Mouse (Mus musculus) megakaryocyte, embryonic 14.5 days (primary cell): ENCODE data around the gene Dmc1.

Source experiments
- FLI1 ChIP-seq: IDR thresholded peaks from 2 replicates; pipeline ENCODE4 v1.6.1; 2012; ENCODE audit warnings: low read length, inconsistent platforms, mixed read lengths
- GATA1 ChIP-seq: IDR thresholded peaks from 3 replicates; pipeline ENCODE4 v1.6.1; 2012; ENCODE audit warnings: mixed read lengths, low read length, inconsistent platforms, borderline replicate concordance

DNA sequence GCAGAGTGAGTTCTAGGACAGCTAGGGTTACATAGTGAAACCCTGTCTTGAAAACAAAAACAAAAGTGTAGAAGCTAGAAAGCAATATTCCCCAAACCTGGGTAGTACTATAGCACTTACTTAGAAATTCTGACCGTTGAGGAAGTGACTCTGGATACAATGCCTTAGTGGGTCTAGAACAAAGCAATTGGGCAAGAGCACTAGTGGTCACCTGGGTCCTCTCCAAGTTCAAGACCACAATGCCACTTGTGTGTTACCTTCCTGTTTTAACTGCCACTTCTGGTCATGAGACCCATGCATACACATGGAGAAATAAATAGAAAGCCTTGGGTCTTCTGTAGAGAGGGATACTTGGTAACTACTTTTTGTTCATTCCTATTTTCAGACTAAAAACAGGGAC is 6.2 kb downstream of the Dmc1 start:
- TF ChIP-seq GATA1 (no peak), FLI1 (no peak)
